Mouse (Mus musculus) lung, adult 2 months (tissue): ENCODE data around the gene Farp1.

Experiments
- CTCF ChIP-seq: fragments of 200-500 bp; IDR thresholded peaks from 2 replicates; pipeline ENCODE4 v1.5.1; 2011; ENCODE audit warnings: mild to moderate bottlenecking, low read length, control low read depth; ENCODE audit not compliant: insufficient read depth
- POLR2A ChIP-seq: fragments of 200-500 bp; IDR thresholded peaks from 2 replicates; pipeline ENCODE4 v1.6.1; 2011; ENCODE audit warnings: low read depth, mild to moderate bottlenecking, control low read depth, low read length, borderline replicate concordance; ENCODE audit errors: extremely low read depth

DNA sequence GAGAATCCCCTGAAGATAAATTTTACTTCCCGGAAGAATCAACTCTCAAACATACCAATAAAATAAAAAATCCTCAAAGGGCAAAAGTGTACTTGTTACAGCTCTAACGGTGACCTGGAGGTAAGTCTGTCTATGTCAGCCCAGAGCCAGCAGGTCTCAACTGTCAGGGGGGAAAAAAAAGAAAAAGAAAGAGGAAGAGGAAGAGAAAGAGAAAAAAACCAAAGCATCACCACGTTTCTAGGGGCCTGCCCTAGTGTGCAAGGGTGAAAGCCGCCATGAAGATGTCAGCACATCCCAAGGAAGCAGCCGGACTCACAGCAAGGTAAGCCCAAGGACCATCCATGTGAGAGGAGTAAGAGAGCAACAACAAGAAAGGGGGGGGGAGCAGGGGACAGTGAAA is 293.9 kb downstream of the Farp1 start:
- TF ChIP-seq CTCF (no peak), POLR2A (no peak)
